Mouse (Mus musculus) embryo, embryonic 10.5 days (tissue): ENCODE measurements around the gene Dnaaf5.

Experiments used
- DNase-seq: peaks from one replicate; pipeline ENCODE4 v3.0.0-alpha.2; 2015; ENCODE audit warnings: low spot score

Gene Dnaaf5

DNA sequence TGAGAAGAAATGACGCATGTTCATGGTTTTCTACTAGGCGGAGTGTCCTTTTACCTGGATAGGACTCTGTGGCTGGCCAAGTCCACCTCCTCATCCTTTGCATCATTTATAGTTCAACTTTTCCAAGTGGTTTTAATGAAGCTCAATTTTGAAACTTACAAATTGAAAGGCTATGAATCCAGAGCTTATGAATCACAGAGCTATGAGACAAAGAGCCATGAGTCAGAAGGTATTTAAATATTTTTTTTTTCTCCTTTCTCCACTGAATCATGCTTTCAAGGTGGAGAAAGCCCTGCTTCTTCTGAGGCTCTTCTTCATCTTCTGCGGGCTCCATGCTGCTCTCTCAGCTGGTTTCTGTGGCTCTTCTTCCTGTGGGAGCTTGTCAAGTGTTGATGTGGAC lies 79.7 kb downstream of the Dnaaf5 start:
- DNase-seq = no peak

DNA sequence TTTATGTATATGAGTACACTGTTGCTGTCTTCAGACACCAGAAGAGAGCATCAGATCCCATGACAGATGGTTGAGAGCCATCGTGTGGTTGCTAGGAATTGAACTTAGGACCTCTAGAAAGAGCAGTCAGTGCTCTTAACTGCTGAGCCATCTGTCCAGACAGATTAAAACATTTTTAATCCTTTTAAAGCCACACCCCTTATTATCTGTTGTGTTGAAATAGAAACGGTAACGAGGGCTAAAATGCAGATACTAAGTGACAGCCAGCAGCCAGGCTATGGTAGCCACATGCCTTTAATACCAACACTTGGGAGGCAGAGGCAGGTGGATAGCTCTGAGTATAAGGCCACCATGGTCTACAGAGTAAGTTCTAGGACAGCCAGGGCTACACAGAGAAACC lies 82.1 kb downstream of the Dnaaf5 start:
- no peak for DNase-seq

DNA sequence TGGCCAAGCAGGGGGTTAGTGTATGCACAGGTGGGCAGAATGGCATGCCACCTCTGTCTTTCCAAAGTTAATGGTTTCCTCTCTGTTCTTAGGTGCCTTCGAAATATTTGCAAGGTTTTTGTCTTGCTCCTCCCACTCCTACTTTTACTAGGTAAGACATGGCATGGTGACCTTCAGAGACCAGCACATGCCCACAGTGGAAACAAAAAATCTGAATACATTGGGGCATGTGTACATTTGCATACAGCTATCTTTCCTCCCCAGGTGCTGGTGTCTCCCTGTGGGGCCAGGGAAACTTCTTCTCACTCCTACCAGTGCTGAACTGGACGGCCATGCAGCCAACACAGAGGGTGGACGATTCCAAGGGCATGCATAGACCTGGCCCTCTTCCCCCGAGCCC lies 84.4 kb downstream of the Dnaaf5 start:
- DNase-seq = no peak
